Mouse (Mus musculus): ENCODE results near the gene Tacr2.

DNA sequence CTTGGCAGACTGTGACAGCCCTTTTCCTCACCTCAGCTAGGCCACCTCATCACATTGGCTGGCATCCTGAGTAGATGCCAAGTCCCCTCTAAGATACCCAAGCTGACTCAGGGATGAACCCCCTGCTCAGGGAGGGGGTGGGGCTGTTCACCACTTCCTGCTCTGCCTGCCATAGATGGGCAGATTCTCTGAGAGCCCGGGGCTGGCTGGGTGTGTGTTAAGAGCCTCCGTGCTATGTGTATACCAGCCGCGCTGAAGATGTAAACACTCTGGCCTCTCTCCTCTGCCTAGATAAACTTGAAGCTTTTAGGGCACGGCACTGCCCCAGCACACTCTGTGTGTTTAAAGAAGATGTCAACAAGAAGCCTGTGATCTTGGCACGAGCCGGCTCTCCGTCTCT, 4.4 kb upstream of the Tacr2 start:
- TF ChIP-seq CTCF (IDR thresholded peaks at IDR 0.05; ENCODE audit: insufficient read depth, low read length) (no peak), POLR2A (IDR thresholded peaks at IDR 0.05; ENCODE audit: borderline replicate concordance, extremely low read depth, low read depth, low read length) (no peak)

Data from lung, adult 2 months (tissue).